Mouse (Mus musculus) megakaryocyte, embryonic 14.5 days (primary cell): Measurements from ENCODE around the gene Cmya5.

ENCODE experiments used
- FLI1 ChIP-seq: IDR thresholded peaks from 2 replicates; pipeline ENCODE4 v1.6.1; 2012; ENCODE audit warnings: low read length, inconsistent platforms, mixed read lengths
- GATA1 ChIP-seq: IDR thresholded peaks from 3 replicates; pipeline ENCODE4 v1.6.1; 2012; ENCODE audit warnings: mixed read lengths, low read length, inconsistent platforms, borderline replicate concordance

GRCm38 (mm10) chr13:93128111-93128860 lies 16.2 kb downstream of the Cmya5 start:
- no peak for TF ChIP-seq GATA1
- no peak for TF ChIP-seq FLI1
